Mouse (Mus musculus): Measurements from ENCODE around the gene Map3k12. TPM values are rescaled to one million over a fixed set of nuclear protein-coding genes. Genes with fewer than 3 reads are reported as not detected.

The Map3k12 gene
- polyA plus RNA-seq, 1 experiment from 2014 or later: 53.9 TPM

GRCm38 (mm10) chr15:102450928-102451327 is 65.9 kb downstream of the Map3k12 start:
- H3K4me3 ChIP-seq (replicated peaks): no peak overlapping the region
- no peak overlapping the region for H3K4me2 ChIP-seq (replicated peaks)
- no peak overlapping the region for H3K27ac ChIP-seq
- no peaks in the 10 kb centered on the region for H3K36me3 ChIP-seq
- H3K27me3 ChIP-seq: no peaks in the 10 kb centered on the region
- WGBS: 31% methylated on average over 7 of the region's 7 CpGs
- H3K9me3 ChIP-seq: no peaks in the 10 kb centered on the region
- H3K4me1 ChIP-seq (replicated peaks): no peaks in the 10 kb centered on the region
- H3K9ac ChIP-seq (replicated peaks): no peak overlapping the region
- no peak for ATAC-seq

GRCm38 (mm10) chr15:102449366-102449765 is 67.5 kb downstream of the Map3k12 start:
- H3K4me2 ChIP-seq (replicated peaks): no peak overlapping the region
- WGBS: 75% methylated on average over 8 of the region's 8 CpGs
- ATAC-seq: no peak
- H3K27me3 ChIP-seq: no peaks in the 10 kb centered on the region
- H3K9me3 ChIP-seq: no peaks in the 10 kb centered on the region
- no peak overlapping the region for H3K9ac ChIP-seq (replicated peaks)
- H3K4me3 ChIP-seq (replicated peaks): no peak overlapping the region
- no peaks in the 10 kb centered on the region for H3K4me1 ChIP-seq (replicated peaks)
- H3K27ac ChIP-seq: no peak overlapping the region
- H3K36me3 ChIP-seq: no peaks in the 10 kb centered on the region

Other genes starting within 250 kb of the Map3k12 start
- 0.07 and 0.12 TPM in 2 replicates for gene Gm9918, start 246.5 kb downstream of the Map3k12 start, polyA plus RNA-seq (2015; fragmentation: Nextera tagmentation; extraction: Ambion mirVana)
- gene Mfsd5, start 237.6 kb downstream of the Map3k12 start, polyA plus RNA-seq (2015; fragmentation: Nextera tagmentation; extraction: Ambion mirVana): 50.8 and 53.4 TPM in 2 replicates
- gene Espl1, start 220.8 kb downstream of the Map3k12 start, polyA plus RNA-seq (2015; fragmentation: Nextera tagmentation; extraction: Ambion mirVana): 11.0 and 13.3 TPM in 2 replicates
- gene Pfdn5, start 190.9 kb downstream of the Map3k12 start, polyA plus RNA-seq (2015; fragmentation: Nextera tagmentation; extraction: Ambion mirVana): 472 and 474 TPM in 2 replicates
- gene Myg1, start 185.4 kb downstream of the Map3k12 start, polyA plus RNA-seq (2015; fragmentation: Nextera tagmentation; extraction: Ambion mirVana): 93.8 and 105 TPM in 2 replicates
- gene Aaas, start 166.3 kb downstream of the Map3k12 start, polyA plus RNA-seq (2015; fragmentation: Nextera tagmentation; extraction: Ambion mirVana): 41.4 and 44.1 TPM in 2 replicates
- gene Sp7, start 149.9 kb downstream of the Map3k12 start, polyA plus RNA-seq (2015; fragmentation: Nextera tagmentation; extraction: Ambion mirVana): 0.14 and 0.28 TPM in 2 replicates
- gene Sp1, start 110.9 kb downstream of the Map3k12 start, polyA plus RNA-seq (2015; fragmentation: Nextera tagmentation; extraction: Ambion mirVana): 5.6 TPM in 2 replicates
- gene Amhr2, start 71.7 kb downstream of the Map3k12 start, polyA plus RNA-seq (2015; fragmentation: Nextera tagmentation; extraction: Ambion mirVana): 0.30 and 0.74 TPM in 2 replicates
- 113 and 119 TPM in 2 replicates for gene Prr13, start 58.0 kb downstream of the Map3k12 start, polyA plus RNA-seq (2015; fragmentation: Nextera tagmentation; extraction: Ambion mirVana)
- 164 and 166 TPM in 2 replicates for gene Pcbp2, start 46.5 kb downstream of the Map3k12 start, polyA plus RNA-seq (2015; fragmentation: Nextera tagmentation; extraction: Ambion mirVana)
- gene Gm10337, start 13.3 kb downstream of the Map3k12 start, polyA plus RNA-seq (2015; fragmentation: Nextera tagmentation; extraction: Ambion mirVana): 4.5 and 16.7 TPM in 2 replicates
- 98.2 and 101 TPM in 2 replicates for gene Tarbp2, start 1.1 kb upstream of the Map3k12 start, polyA plus RNA-seq (2015; fragmentation: Nextera tagmentation; extraction: Ambion mirVana)
- gene Npff, start 7.9 kb upstream of the Map3k12 start, polyA plus RNA-seq (2015; fragmentation: Nextera tagmentation; extraction: Ambion mirVana): 2.9 and 5.0 TPM in 2 replicates
- not detected in 2 replicates for gene Gm28047, start 108.0 kb upstream of the Map3k12 start, polyA plus RNA-seq (2015; fragmentation: Nextera tagmentation; extraction: Ambion mirVana)
- 15.9 and 22.1 TPM in 2 replicates for gene Atf7, start 108.4 kb upstream of the Map3k12 start, polyA plus RNA-seq (2015; fragmentation: Nextera tagmentation; extraction: Ambion mirVana)
- 58.9 and 59.1 TPM in 2 replicates for gene Atp5g2, start 155.3 kb upstream of the Map3k12 start, polyA plus RNA-seq (2015; fragmentation: Nextera tagmentation; extraction: Ambion mirVana)
- gene Calcoco1, start 205.1 kb upstream of the Map3k12 start, polyA plus RNA-seq (2015; fragmentation: Nextera tagmentation; extraction: Ambion mirVana): 41.9 and 51.1 TPM in 2 replicates

Measured in midbrain, embryonic 13.5 days (tissue).